Mouse (Mus musculus) CD8-positive naive resting alpha-beta T cell, adult 57 days (primary cell): Measurements from ENCODE around the gene Eif4e. TPM values are rescaled to one million over a fixed set of nuclear protein-coding genes. Genes with fewer than 3 reads are reported as not detected.

ENCODE experiments used
- total RNA-seq: library from RNA; stranded (reverse); gene quantifications from one replicate; pipeline ENCODE4 v1.2.4, GENCODE M21; 2023

Gene Eif4e
- total RNA-seq, result 63.4 TPM

GRCm38 (mm10) chr3:138526073-138526915 is at the start of gene Eif4e:
TSS of gene Eif4e (plus strand) at chr3:138526179.

GRCm38 (mm10) chr3:138489327-138490033 is 36.5 kb upstream of the Eif4e start, which contains the start of gene Metap1:
TSS of gene Metap1 (minus strand) at chr3:138489515.

Other genes with a start within 250 kb of the Eif4e start
- gene Adh6a, start 212.9 kb upstream of the Eif4e start, total RNA-seq, result not detected
- not detected for gene Adh6b, start 184.4 kb upstream of the Eif4e start, total RNA-seq
- gene Adh4, start 110.7 kb upstream of the Eif4e start, total RNA-seq, result not detected
- 73.6 TPM for gene Adh5, start 83.1 kb upstream of the Eif4e start, total RNA-seq
- 46.0 TPM for gene Metap1, start 36.7 kb upstream of the Eif4e start, total RNA-seq
- 14.7 TPM for gene Tspan5, start 216.0 kb downstream of the Eif4e start, total RNA-seq